Mouse (Mus musculus) spleen, adult 2 months (tissue): ENCODE measurements around the gene Kat2a.

Experiments
- CTCF ChIP-seq: fragments of 200-500 bp; IDR thresholded peaks from 2 replicates; pipeline ENCODE4 v1.5.1; 2011; ENCODE audit warnings: mild to moderate bottlenecking, inconsistent platforms; ENCODE audit not compliant: insufficient read depth, insufficient read length, insufficient replicate concordance; ENCODE audit errors: extremely low read depth
- POLR2A ChIP-seq: fragments of 200-500 bp; IDR thresholded peaks from 2 replicates; pipeline ENCODE4 v1.6.1; 2011; ENCODE audit warnings: low read depth, low read length, inconsistent platforms

- peak; percentile 46; the same call in 1 of the 2 replicates for TF ChIP-seq CTCF
- TF ChIP-seq POLR2A, result no peak
Measured at GRCm38 (mm10) chr11:100761547-100762045, 49.3 kb upstream of the Kat2a start.
